ENCODE assay signal across 32 mouse cellular contexts in the genomic region with DNA sequence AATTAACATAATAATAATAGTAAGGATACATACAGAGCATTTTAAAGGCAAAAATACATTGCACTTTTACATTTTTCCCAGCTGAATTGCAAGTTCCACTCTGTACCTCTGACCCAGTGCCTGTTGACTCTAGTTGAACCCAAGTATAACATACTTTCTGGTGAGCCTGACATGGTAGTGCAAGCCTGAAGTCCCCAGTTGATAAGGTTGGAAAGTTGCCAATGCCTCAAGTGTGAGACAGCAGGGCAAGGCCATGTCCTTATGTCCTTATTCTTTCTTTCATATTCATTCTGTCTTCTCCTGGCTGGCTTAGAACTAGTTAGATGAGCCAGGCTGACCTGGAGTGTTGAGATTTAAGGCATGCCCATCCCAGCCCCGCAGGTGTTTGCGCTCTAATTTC.
"Had no signal": no experiment of that assay in that cellular context is flagged by ENCODE, and none has a peak within 500 bp of the region (broad histone marks: within the 10 kb centered on the region; RNA-seq: fewer than 3 reads in every experiment).

No protein-coding gene starts in this region.

- ATAC-seq: hindbrain, embryonic 16.5 days; hindbrain, postnatal 0 days; inflammation-experienced regulatory T-cells, adult 6 months; intestine, embryonic 15.5 days; intestine, embryonic 16.5 days; intestine, postnatal 0 days had no signal

- H3K9ac ChIP-seq: heart, embryonic 12.5 days; heart, embryonic 13.5 days; hindbrain, embryonic 12.5 days; hindbrain, embryonic 13.5 days; hindbrain, embryonic 14.5 days; hindbrain, embryonic 15.5 days; intestine, embryonic 15.5 days; kidney, embryonic 15.5 days had no signal

- H3K27ac ChIP-seq: heart, embryonic 13.5 days; hindbrain, embryonic 10.5 days; hindbrain, embryonic 12.5 days; hindbrain, embryonic 13.5 days; hindbrain, embryonic 14.5 days; hindbrain, embryonic 15.5 days; hindbrain, postnatal 0 days; intestine, embryonic 15.5 days; kidney, embryonic 15.5 days; kidney, postnatal 0 days; layer of hippocampus, adult 2 months had no signal

- H3K4me2 ChIP-seq: heart, embryonic 11.5 days; heart, embryonic 12.5 days; heart, embryonic 13.5 days; hindbrain, embryonic 12.5 days; hindbrain, embryonic 13.5 days; hindbrain, embryonic 14.5 days; hindbrain, embryonic 15.5 days; intestine, embryonic 15.5 days; kidney, embryonic 15.5 days had no signal

- H3K4me3 ChIP-seq: heart, embryonic 12.5 days; heart, embryonic 13.5 days; hindbrain, embryonic 10.5 days; hindbrain, embryonic 12.5 days; hindbrain, embryonic 13.5 days; hindbrain, embryonic 15.5 days; intestine, embryonic 15.5 days; kidney, embryonic 15.5 days; layer of hippocampus, adult 2 months had no signal

- H3K27me3 ChIP-seq: heart, embryonic 12.5 days; heart, embryonic 13.5 days; hindbrain, embryonic 12.5 days; hindbrain, embryonic 13.5 days; hindbrain, embryonic 15.5 days; intestine, embryonic 15.5 days; kidney, embryonic 15.5 days had no signal

- DNase-seq: heart, postnatal 10 days; heart, postnatal 14 days; heart, postnatal 4 days; kidney, adult 11 months; kidney, adult 18-20 months; kidney, adult 2 months; kidney, adult 8-10 months; kidney, adult 9 months; kidney, postnatal 10 days; kidney, postnatal 14 days; kidney, postnatal 25 days; kidney, postnatal 36 days; kidney, postnatal 4 days; layer of hippocampus, adult 9-11 months; layer of hippocampus, postnatal 36 days had no signal

- H3K9me3 ChIP-seq: heart, embryonic 12.5 days; heart, embryonic 13.5 days; hindbrain, embryonic 10.5 days; hindbrain, embryonic 12.5 days; hindbrain, embryonic 13.5 days; hindbrain, embryonic 15.5 days; intestine, embryonic 15.5 days; kidney, embryonic 15.5 days had no signal

- H3K4me1 ChIP-seq: hindbrain, embryonic 10.5 days; hindbrain, embryonic 12.5 days; hindbrain, embryonic 13.5 days; hindbrain, embryonic 15.5 days; intestine, embryonic 15.5 days; kidney, embryonic 15.5 days had no signal
